Mouse (Mus musculus): ENCODE data around the gene Pax2. TPM values are rescaled to one million over a fixed set of nuclear protein-coding genes. Genes with fewer than 3 reads are reported as not detected.

The Pax2 gene
- polyA plus RNA-seq, 1 experiment, result 2.7 TPM

DNA sequence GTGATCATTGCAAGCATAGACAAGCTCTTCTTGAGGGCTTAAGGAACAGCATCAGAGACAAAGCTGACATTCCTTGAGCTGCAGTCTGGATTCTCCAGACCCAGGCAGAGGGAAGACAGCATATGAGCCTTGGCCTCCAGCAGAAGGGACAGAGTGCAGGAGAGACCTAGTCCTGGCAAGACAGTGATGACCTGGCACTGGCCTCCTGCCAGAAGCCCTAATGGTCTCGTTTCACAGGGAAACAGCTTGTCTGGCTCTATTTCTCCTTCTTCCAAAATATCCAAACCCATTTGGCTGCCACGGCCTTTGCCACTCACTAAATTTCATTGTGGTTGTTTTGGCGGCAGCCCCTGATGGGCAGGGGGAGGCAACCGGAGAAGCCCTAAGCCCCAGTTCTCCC lies 36.1 kb downstream of the Pax2 start:
- no peak for TF ChIP-seq POLR2A (IDR thresholded peaks at IDR 0.05; ENCODE audit: control insufficient read depth, low read depth, low read length)
- no peak for TF ChIP-seq CTCF (IDR thresholded peaks at IDR 0.05; ENCODE audit: control insufficient read depth, insufficient read depth, insufficient replicate concordance, low read depth, low read length)
- H3K4me3 ChIP-seq (ENCODE audit: control insufficient read depth, low read depth, low read length), result no peak overlapping the region

DNA sequence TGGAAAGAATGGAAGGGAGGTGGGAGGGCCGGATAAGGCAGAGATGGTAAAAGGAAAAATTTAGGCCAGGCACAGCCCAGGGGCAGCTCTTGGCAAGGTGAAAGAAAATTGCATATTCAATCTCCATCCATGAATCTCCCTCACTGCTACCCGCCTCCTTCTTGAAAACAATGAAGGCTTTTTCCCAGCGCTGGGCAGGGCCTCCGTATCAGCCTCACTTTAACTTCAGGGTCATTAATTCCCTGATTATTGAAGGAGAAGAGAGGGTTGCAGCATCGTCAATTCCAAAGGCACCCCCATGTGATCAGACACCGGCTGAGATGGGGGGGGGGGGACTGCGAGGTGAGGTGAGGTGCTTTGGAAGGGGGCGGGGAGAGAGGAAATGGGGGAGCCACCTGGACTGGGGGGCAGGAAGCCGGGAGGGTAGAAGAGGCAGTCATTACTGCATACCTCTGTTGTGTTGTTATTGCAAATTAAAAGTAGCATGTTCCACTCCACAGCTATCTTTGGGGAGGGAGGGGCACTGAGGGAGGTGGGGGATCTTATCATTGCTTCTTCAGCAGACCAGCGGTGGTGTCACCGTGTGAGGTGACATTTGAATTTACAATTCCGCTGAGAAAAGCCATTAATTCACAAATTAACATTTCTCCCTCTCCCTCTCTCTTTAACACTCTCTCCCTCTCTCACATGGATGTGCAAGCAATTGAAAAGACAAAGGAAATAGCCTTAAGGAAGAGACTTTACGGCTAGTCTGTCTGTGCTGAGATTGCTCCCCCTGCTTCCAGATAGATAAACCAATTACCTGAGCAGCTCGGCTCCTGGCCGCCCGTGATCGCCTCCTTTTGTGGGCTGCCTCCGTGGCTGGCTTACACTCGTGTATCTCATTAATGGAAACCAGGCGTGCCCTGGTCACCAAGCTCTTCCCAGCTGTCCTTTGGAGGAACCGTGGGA lies 41.5 kb downstream of the Pax2 start:
- Histone ChIP-seq H3K36me3 (ENCODE audit: control insufficient read depth, insufficient read depth, low read length) (no peaks in the 10 kb centered on the region), H3K27ac (ENCODE audit: control insufficient read depth, insufficient read depth, low read depth, low read length) (no peak overlapping the region), H3K27me3 (ENCODE audit: control insufficient read depth, insufficient read depth, low read length) (no peaks in the 10 kb centered on the region), H3K4me1 (ENCODE audit: control insufficient read depth, insufficient read depth, low read length) (no peaks in the 10 kb centered on the region), H3K4me3 (ENCODE audit: control insufficient read depth, low read depth, low read length) (no peak overlapping the region)
- TF ChIP-seq CTCF (IDR thresholded peaks at IDR 0.05; ENCODE audit: control insufficient read depth, insufficient read depth, insufficient replicate concordance, low read depth, low read length) (no peak), POLR2A (IDR thresholded peaks at IDR 0.05; ENCODE audit: control insufficient read depth, low read depth, low read length) (no peak)

More for the DNA sequence above, 36.1 kb downstream of the Pax2 start:
- no peak overlapping the region for H3K27ac ChIP-seq (ENCODE audit: control insufficient read depth, insufficient read depth, low read depth, low read length)
- no peaks in the 10 kb centered on the region for H3K4me1 ChIP-seq (ENCODE audit: control insufficient read depth, insufficient read depth, low read length)
- H3K27me3 ChIP-seq (ENCODE audit: control insufficient read depth, insufficient read depth, low read length), result no peaks in the 10 kb centered on the region
- H3K36me3 ChIP-seq (ENCODE audit: control insufficient read depth, insufficient read depth, low read length), result no peaks in the 10 kb centered on the region

DNA sequence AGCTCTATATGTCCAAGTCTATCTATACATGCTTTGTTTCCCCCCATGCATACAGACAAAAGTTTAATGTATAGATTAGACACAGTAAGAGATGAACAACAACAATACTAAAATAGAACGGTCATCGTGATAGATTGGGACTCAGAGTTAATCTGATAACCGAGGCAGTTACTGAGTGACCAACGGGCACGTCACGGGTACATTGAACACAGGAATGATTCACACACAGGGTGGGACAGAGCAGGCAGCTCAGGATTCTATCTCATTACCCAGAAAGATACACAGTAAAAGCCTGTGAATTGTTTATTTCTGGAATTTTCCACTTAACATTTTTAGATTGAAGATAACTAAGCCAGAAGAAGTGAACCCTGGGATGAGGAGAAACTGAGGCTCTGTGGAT lies 42.9 kb downstream of the Pax2 start:
- H3K27me3 ChIP-seq (ENCODE audit: control insufficient read depth, insufficient read depth, low read length), result no peaks in the 10 kb centered on the region
- H3K36me3 ChIP-seq (ENCODE audit: control insufficient read depth, insufficient read depth, low read length), result no peaks in the 10 kb centered on the region
- H3K4me3 ChIP-seq (ENCODE audit: control insufficient read depth, low read depth, low read length), result no peak overlapping the region
- TF ChIP-seq POLR2A (IDR thresholded peaks at IDR 0.05; ENCODE audit: control insufficient read depth, low read depth, low read length), result no peak
- TF ChIP-seq CTCF (IDR thresholded peaks at IDR 0.05; ENCODE audit: control insufficient read depth, insufficient read depth, insufficient replicate concordance, low read depth, low read length), result no peak
- no peak overlapping the region for H3K27ac ChIP-seq (ENCODE audit: control insufficient read depth, insufficient read depth, low read depth, low read length)
- H3K4me1 ChIP-seq (ENCODE audit: control insufficient read depth, insufficient read depth, low read length), result no peaks in the 10 kb centered on the region

DNA sequence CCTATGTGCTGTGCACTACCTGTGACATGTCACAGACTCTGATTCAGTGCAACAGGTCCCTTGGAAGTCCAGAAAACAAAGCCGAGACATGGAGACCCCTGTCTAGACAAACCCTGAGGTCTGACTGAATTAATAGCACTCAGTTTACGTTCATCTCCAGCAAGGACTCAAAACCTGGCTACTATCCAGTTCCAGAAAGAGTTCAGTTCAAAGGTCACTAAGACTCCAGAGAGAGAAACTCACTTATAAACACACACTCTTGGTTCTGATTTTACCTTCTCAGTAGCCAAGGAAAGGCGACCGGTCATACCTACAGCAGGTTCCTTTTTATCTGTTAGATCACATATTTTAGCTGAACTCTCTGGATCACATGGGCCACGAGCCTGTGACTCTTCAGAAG lies 43.3 kb downstream of the Pax2 start:
- no peak for TF ChIP-seq CTCF (IDR thresholded peaks at IDR 0.05; ENCODE audit: control insufficient read depth, insufficient read depth, insufficient replicate concordance, low read depth, low read length)
- TF ChIP-seq POLR2A (IDR thresholded peaks at IDR 0.05; ENCODE audit: control insufficient read depth, low read depth, low read length), result no peak
- Histone ChIP-seq H3K4me3 (ENCODE audit: control insufficient read depth, low read depth, low read length) (no peak overlapping the region), H3K27me3 (ENCODE audit: control insufficient read depth, insufficient read depth, low read length) (no peaks in the 10 kb centered on the region), H3K36me3 (ENCODE audit: control insufficient read depth, insufficient read depth, low read length) (no peaks in the 10 kb centered on the region), H3K4me1 (ENCODE audit: control insufficient read depth, insufficient read depth, low read length) (no peaks in the 10 kb centered on the region), H3K27ac (ENCODE audit: control insufficient read depth, insufficient read depth, low read depth, low read length) (no peak overlapping the region)

DNA sequence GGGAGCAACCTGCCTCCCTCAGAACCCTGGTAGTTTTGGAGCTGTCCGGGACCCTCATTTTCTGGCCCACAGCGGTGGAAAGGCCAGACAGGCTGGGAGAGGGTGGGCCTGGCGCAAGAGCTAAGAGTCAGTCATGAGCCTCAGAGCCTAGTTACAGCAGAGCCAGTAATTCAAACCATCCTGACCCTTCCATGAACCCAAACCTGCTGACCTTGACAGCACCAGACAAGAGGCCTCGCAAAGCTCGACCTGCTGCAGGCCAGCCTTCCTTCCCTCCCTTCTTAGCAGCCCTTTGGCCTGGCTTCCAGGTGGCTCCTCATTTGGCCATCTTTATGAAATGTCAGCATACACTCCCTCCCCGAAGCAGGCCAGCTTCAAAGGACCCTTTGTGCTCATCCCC lies 44.5 kb downstream of the Pax2 start:
- Histone ChIP-seq H3K27ac (ENCODE audit: control insufficient read depth, insufficient read depth, low read depth, low read length) (no peak overlapping the region), H3K4me3 (ENCODE audit: control insufficient read depth, low read depth, low read length) (no peak overlapping the region), H3K27me3 (ENCODE audit: control insufficient read depth, insufficient read depth, low read length) (no peaks in the 10 kb centered on the region), H3K36me3 (ENCODE audit: control insufficient read depth, insufficient read depth, low read length) (no peaks in the 10 kb centered on the region), H3K4me1 (ENCODE audit: control insufficient read depth, insufficient read depth, low read length) (no peaks in the 10 kb centered on the region)
- TF ChIP-seq CTCF (IDR thresholded peaks at IDR 0.05; ENCODE audit: control insufficient read depth, insufficient read depth, insufficient replicate concordance, low read depth, low read length) (no peak), POLR2A (IDR thresholded peaks at IDR 0.05; ENCODE audit: control insufficient read depth, low read depth, low read length) (no peak)

DNA sequence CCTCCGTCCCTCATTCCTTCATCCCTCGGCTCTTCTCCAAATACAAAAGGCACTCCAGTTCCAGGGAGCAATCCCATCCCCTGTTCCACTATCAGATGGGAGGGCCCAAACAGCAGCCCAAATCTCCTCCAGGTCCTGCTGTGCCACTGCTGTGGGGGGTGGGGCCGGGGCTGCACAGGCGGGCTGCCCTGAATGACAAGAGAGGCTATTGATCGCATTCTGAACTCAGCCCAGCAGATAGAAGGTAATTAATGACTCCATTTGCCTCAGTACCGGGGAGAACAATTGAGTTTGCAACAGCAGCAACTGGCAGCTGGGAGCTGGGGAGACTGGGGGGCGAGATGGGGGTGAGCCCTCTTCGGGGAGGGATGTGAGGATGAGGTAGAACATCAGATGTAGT lies 52.9 kb downstream of the Pax2 start:
- no peaks in the 10 kb centered on the region for H3K36me3 ChIP-seq (ENCODE audit: control insufficient read depth, insufficient read depth, low read length)
- TF ChIP-seq CTCF (IDR thresholded peaks at IDR 0.05; ENCODE audit: control insufficient read depth, insufficient read depth, insufficient replicate concordance, low read depth, low read length) (no peak), POLR2A (IDR thresholded peaks at IDR 0.05; ENCODE audit: control insufficient read depth, low read depth, low read length) (no peak)
- no peak overlapping the region for H3K4me3 ChIP-seq (ENCODE audit: control insufficient read depth, low read depth, low read length)
- H3K4me1 ChIP-seq (ENCODE audit: control insufficient read depth, insufficient read depth, low read length), result no peaks in the 10 kb centered on the region; the same call in none of the 2 replicates
- H3K27ac ChIP-seq (ENCODE audit: control insufficient read depth, insufficient read depth, low read depth, low read length), result no peak overlapping the region
- no peaks in the 10 kb centered on the region for H3K27me3 ChIP-seq (ENCODE audit: control insufficient read depth, insufficient read depth, low read length)

DNA sequence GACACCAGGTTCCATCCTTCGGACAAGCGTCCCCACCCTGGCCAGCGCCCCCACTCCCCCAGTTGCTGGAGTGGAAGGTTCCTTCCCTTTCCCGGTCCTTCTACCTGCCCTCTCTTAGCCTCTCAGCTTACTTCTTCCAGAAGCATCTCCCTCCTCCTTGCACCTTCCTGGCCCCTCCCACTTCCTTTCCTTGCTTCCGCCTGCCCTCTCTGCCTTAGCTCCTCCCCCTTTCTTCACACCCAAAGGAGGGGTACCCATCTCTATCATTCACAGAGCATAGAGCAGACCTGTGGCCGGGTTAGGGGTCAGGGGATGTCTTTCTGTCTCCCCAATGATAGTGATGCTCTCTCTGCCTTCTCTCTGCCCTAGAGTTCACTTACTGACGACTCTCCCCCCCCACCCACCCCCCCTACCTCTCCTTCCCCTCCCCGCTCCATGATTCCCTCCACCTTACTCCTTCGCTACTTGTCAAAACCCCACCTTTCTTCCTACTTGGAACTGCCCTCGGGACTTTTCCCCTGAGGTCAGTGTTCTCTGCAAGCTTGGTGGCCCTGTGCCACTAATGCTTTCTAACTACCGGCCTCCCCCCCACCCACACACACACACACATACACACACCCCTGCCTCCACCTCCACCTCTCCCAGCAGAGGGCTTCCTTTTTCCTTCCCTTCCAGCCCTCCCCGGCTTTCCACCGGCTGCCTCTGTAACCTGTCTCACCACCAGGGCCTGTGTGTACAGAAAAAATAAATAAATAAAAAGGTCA lies 57.0 kb downstream of the Pax2 start:
- no peak overlapping the region for H3K4me3 ChIP-seq (ENCODE audit: control insufficient read depth, low read depth, low read length)
- TF ChIP-seq CTCF (IDR thresholded peaks at IDR 0.05; ENCODE audit: control insufficient read depth, insufficient read depth, insufficient replicate concordance, low read depth, low read length) (no peak), POLR2A (IDR thresholded peaks at IDR 0.05; ENCODE audit: control insufficient read depth, low read depth, low read length) (no peak)
- H3K27me3 ChIP-seq (ENCODE audit: control insufficient read depth, insufficient read depth, low read length), result no peaks in the 10 kb centered on the region
- H3K27ac ChIP-seq (ENCODE audit: control insufficient read depth, insufficient read depth, low read depth, low read length), result no peak overlapping the region
- no peaks in the 10 kb centered on the region for H3K36me3 ChIP-seq (ENCODE audit: control insufficient read depth, insufficient read depth, low read length)
- no peaks in the 10 kb centered on the region; the same call in none of the 2 replicates for H3K4me1 ChIP-seq (ENCODE audit: control insufficient read depth, insufficient read depth, low read length)
